Mouse (Mus musculus): Measurements from ENCODE around the gene Mdga1.

Gene Mdga1

DNA sequence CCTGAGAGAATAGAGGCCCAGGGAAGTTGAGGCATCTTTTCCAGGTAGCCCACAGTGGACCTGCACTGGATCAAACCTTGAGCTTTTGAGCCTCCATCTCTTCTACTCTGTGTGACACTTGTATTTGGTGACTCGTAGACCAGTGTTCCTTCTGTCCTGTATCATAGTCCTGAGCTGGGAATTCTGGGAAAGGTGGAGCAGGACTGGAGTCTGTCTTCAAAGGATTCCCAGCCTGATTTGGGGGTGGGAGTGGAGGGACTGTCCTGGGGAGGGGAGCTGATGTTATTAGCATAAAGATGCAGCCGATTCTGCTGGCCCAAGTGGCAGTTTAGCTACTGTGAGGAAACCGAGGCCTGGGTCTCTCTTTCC is 50.4 kb downstream of the Mdga1 start:
- DNase-seq (ENCODE audit: low read depth) = no peak

DNA sequence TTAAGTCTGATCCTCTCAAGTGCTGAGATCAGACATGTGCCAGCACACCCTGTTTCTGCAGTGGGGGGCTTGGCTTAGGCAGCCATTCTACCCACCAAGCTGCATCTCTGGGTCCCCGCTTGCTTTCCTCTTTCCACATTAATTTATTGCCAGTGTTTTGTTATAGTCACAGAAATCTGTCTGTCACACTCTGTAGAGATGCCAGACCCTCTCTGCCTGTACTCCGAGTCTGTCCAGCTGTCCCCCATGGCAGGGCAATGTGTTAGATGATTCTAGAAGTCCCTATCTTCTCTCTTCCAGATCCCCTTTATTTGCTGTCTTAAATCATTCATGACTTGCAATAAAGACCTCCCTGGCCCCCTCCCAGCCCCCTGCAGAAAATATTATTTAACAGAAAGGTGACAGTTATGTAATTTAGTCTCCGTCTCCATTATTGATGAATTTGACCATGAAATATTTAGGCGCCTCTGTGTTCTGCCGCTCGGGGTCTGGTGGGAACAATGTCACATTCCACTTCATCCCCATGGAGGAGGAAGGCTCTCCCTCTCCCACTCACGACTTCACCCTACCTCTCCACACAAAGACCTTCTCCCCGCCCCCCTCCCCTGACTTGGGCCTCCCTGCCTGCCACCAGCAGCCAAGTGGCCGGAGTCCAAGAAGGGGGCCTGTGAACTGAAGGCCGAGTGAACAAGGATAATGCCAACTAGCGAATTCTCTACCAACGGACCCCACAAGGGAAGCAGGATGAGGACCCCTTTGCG is 50.9 kb downstream of the Mdga1 start:
- DNase-seq (ENCODE audit: low read depth) = no peak

DNA sequence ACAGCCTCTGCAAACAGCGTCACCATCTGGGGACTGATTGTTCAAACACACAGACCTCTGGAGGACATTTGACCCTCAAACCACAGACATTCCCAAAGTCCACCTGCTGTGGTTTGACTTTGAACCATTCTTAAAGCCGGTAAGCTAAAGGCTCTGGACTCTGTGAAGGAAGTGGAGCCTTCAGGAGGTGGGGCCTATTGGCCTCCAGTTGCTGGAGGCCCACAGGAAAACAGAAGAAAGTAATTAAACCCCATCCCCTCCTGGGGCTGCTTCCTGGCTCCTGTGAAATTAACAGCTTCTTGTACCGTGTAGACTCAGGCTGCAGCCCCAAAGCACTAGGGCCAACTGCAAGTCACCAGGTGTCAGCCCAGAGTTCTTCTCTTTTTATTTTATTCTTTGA is 52.9 kb downstream of the Mdga1 start:
- DNase-seq (ENCODE audit: low read depth) = no peak

DNA sequence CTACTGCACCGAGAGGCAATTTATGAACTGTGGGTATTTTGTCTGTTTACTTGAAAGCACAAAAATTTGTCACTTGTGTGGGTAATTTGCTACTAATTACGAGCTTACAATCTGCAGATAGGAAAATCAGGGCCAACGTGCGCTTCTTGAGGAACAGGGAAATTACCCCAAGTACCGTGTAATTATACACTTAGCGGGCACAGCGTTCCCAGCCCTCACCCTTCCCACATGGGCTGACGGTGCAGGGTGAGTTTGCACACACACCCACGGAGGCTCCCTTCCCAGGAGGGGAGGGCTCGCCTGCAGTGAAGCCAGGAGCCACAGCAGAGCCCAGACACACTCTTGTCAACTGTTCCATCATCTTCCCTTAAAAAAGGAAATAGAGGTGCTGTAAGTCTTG is 54.1 kb downstream of the Mdga1 start:
- no peak for DNase-seq (ENCODE audit: low read depth)

DNA sequence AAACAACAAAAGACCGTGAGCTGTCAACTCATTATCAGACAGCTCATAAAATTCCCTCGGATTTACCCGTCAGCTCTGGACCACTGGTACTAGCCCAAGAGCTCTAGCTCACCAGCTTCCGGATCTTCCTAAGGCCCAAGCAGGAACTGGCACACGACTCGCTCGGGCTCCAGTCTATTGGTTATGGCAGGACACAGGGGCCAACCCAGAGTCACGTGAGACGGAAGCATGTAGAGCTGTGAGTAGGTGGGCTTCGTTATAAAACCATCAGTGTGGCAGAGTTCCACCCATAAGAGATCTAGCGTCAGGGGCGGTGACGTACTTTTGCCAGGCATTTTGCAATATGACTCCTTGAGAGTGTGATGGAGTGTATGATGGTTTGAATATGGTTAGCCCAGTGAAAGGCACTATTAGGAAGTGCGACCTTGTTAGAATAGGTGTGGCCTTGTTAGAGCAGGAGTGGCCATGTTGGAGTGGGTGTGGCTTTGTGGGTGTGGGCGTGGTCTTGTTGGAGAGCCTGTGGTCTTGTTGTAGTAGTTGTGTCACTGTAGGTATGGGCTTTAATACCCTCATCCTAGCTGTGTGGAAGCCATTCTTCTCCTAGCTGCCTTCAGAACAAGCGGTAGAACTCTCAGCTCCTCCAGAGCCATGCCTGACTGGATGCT is 56.5 kb downstream of the Mdga1 start:
- no peak for DNase-seq (ENCODE audit: low read depth)

DNA sequence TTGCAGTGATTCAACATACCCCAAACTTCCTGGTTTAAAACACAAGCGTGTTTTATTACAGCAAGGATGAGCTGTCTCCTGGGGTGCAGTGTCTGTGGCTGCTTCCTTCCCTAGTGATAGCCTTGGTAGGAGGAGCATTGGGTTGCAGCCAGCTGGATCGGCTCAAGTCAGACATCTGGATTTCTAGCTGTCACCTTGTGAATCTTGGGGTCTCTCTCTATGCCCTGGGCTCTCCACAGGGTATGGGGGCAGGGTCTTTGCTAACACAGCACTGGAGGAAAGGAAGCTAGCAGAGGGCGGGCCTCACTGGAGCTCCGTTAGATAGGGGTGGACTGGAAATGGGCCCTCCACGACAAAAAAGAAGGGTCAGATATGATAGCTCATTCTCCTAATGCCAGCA is 57.2 kb downstream of the Mdga1 start:
- no peak for DNase-seq (ENCODE audit: low read depth)

DNA sequence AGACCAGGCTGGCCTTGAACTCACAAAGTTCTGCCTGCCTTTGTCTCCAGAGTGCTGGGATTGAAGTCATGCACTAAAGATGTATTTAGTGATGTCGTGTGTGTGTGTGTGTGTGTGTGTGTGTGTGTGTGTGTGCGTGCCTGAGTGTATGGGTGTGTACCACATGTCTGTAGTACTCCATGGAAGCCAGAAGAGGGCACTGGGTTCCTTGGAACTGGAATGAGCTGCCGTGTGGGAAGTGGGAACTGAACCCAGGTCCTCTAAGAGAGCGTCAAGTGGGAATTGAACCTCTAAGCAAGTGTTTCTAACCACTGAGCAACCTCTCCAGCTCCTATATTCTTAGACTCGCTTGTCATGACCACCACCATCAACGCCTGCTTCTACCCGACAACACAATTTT is 60.9 kb downstream of the Mdga1 start:
- DNase-seq (ENCODE audit: low read depth) = no peak

DNA sequence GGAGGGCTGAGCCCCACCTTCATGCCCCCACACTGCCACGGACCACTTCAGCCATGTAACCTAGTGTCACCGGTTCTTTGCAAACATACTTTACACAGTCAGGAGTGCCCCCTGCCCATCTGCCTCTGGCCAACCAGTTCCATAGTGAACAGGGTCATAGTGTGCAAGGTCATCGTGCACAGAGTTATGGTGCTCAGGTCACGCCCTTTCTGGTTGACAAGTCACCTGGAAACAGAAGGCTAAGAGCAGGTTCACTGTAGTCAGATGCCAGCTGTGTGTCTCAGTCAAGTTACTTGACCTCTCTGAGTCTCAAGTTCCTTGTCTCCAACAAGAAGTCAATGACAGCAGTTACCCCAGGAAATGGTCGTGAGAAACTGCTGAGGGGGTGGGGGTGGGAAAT is 65.2 kb downstream of the Mdga1 start:
- no peak for DNase-seq (ENCODE audit: low read depth)

DNA sequence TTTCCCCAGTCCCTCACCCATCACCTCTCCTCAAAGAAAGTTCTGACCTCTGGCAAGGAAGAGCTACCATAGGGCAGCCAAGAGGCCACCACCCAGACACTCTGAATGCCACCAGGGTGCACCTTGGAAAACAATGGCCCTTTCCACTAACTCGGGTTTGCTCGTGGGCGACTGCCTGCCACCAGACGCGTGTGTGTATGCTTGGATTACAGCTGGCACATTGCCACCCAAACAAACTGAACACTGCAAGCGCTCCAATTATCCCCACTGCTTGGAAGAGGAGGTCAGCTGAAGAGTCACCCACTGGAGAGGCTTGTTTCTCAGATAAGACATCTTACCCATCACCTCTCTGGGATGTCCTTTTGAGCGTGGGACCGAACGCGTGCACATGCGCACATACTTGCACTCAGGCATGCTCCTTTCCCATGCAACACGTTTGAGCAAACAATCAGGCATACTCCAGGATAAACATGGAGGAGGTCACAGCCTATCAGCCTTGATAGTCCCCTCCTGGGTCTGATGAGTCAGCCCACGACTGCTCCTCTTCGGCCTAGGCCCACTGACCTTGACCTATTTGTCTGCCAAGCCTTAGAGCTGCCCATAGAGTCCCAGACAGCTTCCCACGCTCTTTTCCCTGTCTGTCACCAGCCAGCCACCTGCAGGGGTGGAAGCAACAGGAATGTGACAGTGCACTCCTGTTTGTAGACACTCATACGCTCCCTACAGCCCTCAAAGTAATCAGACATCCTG is 67.3 kb downstream of the Mdga1 start:
- no peak for DNase-seq (ENCODE audit: low read depth)

DNA sequence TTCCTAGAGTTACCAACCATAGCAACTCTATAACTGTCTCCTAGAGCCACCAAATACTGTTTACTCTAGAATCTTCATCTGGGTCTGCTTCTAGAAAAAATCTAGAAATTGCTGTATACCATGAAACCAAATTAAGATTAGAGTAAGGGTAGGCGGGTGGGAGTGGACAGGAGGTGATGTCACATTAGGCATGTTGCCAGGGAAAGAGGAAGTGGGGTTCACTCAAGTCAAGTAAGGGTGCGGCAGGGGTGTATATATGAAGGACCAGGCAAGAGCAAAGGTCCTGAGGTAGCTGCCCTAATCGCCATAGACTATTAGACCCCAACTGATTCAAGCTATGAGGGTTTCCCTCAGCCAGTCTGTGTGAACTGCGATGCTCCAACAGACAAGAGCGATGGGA is 69.6 kb downstream of the Mdga1 start:
- DNase-seq (ENCODE audit: low read depth) = no peak

DNA sequence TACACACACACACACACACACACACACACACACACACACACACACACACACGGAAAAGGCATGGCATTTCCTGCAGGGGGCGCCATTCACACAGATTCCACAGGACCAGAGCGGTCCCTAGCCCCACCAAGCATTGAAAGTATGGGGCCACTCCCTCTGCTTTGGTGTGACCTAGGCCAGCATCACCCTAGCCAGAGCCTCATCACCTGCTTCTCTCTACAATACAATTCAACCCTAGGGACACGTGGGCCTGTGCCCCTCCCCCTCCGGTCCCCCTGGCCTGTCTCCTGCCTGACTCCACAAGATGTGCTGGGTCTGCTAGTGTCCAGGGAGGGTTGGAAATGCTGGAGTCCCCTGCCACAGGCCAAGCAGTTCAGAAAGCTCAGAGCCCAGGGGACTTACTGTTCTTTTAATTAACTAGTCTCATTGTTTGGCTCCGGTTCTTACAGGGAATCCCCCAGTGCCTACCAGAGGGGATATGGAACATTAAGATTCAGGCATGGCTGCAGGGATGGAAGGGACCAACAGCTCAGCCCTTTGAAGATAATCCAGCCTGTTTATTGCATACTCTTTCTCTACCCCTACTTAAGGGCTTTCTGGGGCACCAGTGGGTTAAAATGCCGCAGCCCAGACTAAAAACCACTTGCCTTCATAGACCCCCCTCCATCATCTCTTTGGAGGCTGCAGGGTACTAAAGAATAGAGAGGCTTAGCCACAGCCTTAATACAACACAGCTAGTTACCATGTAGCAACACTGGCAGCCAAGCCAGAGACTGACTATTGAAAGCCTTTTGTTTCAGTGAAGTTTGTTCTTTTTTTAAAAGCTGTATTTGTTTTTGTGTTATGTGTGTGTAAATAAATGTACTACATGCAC is 73.5 kb downstream of the Mdga1 start:
- no peak for DNase-seq (ENCODE audit: low read depth)

DNA sequence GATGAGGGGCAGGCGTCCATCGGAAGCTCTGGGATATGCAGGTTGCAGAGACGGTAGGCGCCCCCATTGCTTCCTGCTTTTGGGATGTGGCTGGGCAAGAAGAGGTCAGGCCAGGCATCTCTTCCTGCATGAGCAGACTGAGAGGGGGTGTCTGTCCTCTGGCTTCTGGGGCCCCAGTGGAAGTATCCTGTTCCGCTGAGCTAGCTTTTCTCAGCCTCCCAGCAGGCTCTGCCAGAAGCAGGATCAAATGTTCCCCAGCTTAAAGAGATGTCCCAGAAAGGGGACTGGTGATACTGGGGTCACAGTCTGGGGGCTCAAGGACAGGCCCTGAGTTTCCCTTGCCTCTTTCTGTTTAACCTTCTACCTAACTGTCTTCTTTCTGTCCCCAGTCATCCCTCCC is 74.3 kb downstream of the Mdga1 start:
- DNase-seq (ENCODE audit: low read depth) = no peak

DNA sequence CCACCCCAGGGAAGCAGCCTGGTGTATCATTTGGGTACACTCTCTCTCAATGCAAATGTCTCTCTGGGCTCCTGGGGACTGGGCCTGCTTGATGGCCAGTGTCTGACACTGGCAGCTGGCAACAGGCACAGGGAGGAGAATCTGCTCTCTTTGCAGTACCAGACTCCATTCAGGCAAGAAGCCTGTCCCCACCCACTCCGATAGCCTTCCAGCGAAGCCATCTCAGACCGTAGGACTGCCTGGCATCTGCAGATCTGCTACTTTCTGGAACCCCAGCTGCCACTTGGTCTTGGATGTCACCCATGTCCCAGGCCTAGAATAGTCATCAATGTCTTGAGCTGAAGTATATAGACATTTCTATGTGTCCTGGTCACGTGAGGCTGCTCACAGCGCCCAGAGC is 74.9 kb downstream of the Mdga1 start:
- no peak for DNase-seq (ENCODE audit: low read depth)

DNA sequence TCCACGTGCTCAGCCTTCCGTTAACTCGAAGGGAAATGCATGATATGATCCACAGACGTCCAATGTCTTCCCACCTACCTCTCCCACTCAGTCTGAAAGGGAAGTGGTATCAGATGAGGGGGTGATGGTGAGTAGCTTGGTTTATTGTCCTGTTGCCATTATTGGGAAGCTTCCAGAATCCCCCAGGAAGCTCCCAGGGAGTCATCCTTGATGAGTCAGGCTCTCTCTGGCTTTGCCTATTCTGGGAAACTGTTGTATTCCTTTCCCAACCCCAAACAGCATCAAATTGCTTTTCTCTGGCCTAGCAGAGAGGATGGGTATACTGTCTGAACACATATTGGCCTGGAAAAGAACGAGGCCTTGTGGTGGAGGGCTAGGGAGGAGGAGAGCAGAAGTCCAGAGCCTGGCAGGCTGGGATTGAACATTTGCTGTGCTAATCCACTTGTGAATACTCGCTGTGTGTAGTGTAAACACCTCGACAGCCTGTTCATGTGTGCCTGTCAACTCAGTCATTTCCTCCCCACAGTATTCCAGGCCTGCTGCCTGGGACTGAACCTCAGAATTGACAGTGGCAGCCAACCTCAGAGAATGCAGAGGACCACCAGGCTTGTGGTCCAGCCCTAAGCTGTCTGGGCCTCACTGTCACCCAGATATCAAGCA is 79.3 kb downstream of the Mdga1 start:
- DNase-seq (ENCODE audit: low read depth) = no peak

DNA sequence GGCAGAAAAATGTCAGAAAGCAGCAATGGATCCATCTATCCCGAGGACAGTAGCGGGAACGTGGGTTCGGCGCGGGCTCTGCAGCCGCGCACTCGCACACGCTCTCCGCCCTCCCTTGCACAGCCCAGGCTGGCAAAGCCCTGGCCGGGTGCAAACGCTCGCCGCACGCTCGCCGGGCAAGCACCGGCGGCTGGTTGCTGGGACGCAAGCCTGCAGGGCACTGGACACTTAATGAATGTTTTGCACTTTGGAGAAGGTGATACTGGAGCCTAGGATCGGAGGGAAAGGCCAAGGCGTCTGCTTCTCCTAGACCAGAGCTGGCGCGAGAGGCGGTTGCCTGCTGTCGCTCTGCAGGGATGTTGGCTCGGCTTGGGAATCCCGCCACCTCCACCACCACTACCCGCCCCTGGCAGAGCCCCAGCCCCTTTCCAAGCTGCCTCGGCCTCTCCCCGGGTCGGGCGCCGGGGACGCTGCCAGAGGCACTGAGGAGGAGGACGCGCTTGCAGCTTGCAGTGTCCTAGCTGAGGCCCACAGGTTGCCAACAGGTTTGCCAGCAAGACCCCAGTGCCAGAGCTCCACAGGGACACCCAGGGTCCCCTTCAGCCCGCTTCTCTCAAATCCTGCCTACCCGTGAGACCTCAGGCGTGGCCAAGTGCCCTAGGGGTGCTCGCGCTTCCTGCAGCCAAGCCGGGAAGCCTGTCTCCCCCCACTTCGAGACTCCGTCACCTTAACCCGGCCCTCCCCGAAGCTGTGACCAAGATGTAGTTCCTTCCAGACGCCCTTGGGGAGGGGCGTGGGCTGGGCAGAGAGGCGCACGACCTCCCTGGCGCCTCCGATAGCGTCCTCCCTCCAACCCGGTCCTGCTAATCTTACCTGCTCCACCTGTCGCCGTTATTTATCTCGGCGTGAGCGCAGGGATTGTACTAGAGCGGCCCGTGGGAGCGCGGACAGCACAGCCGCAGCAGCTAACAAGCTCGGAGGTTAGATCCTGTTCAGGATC is 80.6 kb downstream of the Mdga1 start:
- DNase-seq (ENCODE audit: low read depth) = no peak

DNA sequence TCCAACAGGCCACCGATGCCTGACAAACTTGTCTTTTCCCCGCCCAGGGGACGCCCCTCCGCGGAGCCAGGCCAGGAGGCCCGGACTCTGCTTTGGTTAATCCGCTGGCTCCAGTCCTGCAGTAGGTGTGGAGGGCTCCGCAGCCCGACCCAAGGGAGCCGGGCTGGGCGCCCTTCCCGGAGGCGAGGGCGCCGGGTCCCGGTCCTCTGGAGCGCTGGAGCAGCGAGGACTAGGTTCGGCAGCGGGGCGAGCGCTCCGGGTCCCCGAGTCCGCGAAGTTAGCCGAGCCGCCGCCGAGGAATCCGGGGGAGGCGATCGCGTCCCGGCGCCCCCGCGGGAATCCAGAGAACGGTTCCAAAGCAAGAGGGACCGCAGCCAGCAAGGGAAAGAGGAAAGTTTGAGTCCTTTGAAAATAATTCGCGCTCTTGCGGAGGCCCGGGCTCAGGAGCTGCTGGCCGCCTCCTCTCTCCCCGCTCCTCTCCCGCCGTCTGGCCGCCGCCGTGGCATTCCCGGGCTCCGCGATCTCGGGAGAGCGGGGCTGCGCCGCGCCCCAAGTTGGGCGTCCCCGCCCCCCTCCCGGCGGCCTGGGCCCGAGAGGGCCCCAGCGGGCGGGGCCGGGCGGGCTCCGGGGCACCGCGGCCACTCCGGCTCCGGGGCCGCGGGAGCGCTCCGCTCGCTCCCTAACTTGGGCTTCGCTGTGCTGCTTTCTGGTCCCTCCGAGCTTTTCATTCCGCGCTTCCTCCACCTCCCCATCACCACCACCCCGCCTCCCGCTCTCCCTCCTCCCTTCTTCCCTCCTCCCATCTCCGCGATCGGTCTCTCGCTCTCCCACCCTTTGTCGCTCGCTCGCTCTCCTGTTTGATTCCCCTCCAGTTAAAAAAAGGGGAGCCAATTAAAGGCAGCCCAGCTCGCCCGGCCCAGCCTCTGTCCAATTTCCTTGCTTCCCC is 81.7 kb downstream of the Mdga1 start:
- no peak for DNase-seq (ENCODE audit: low read depth)

DNA sequence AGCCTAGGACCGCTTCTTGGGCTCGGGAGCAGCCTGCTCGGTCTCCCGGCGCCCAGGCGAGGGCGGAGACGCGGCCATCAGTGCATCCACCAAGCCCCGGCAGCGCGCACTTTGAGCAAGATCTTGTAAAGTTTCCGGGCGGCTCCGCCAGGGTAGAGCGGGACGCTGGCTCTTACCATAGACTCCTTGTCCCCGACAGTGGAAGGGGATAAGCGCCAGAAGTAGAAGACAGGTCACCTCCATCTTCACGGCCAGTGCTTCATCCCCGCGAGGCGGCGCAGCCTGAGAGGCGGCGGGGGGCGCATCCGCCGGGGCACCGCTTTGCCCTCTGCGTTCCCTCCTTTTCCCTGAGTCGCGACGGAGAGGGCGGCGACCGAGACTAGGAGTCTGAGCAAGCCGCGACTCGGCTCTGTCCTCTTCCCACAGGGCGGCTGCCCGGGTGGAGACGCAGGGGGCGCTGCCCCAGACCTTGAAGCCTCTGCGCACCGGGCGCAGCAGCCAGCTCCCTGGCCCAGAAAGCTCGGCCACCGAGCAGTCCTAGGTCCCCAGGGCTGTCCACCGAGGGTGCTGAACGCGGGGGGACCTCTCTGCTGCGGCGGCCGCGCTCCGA is 82.5 kb downstream of the Mdga1 start:
- no peak for DNase-seq (ENCODE audit: low read depth)

DNA sequence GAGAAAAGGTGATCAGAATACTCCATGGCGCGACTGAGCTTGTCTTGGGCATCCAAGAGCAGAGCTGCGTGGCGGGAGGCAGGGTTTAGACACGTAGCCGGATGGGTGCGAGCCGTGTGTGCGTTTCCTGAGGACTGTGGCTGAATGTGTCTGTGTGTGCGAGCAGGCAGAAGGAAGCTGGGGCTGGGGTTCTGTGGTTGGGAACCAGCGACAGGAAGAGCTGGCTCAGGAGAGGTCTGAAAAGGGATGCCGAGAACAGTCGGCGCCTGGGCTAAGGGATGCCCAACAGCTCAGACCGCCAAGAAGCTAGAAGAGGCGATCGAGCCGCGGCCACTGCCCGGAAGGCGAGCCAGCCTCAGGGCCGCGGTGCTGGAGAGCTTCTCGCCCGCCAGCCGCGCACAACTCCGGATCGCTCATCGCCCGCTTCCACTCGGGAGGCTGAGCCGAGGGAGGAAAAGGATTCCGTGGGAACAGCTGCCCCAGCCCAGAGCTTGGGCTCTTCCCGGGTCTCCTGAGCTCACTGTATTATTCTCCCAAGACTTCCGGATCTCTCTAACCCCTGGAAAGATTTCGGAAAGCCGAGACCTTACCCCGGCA is 83.1 kb downstream of the Mdga1 start:
- no peak for DNase-seq (ENCODE audit: low read depth)

DNA sequence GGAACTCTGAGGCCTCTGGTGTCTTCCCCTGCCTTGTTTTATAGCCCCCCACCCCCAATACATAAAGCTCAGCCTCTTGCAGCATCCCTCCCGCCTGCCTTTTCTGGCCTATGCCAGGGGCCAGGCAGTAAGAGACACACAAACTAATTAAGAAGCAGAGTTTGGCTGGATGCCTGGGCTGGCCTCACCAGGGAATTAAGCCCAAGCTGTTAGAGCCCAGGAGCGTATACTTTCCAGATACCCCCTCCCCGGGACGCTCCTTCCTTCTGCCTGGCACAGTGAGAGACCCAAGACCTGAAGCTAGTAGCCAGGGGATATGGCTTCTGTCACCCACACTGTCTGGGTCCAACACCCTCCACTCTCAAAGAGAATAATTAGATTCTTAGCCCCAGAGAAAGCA is 83.8 kb downstream of the Mdga1 start:
- no peak for DNase-seq (ENCODE audit: low read depth)

All from fibroblast of lung, adult 2 months (primary cell).